ENCODE assay signal across 30 mouse cellular contexts in genomic region chr4:107182796-107183195, GRCm38 (mm10). TPM values are rescaled to one million over a fixed set of nuclear protein-coding genes. Genes with fewer than 3 reads are reported as not detected.
A peak's percentile ranks its signal among the peaks of the same experiment; 100 is the strongest.
DNase-seq lines count a peak whose midpoint lies in the region; ATAC-seq and TF ChIP-seq lines count a peak whose summit lies in the region.
"Had no signal": no experiment of that assay in that cellular context is flagged by ENCODE, and none has a peak within 500 bp of the region (broad histone marks: within the 10 kb centered on the region; RNA-seq: fewer than 3 reads in every experiment).

No protein-coding gene starts in this region.

- H3K36me3 ChIP-seq in midbrain, embryonic 11.5 days (ENCODE audit: control insufficient read depth, insufficient read depth, low read length) = peaks cover 7% of the 10 kb centered on the region; the same call in 1 of the 2 replicates
- peaks cover 21% of the 10 kb centered on the region for H3K36me3 ChIP-seq in midbrain, embryonic 10.5 days
- peaks cover 20% of the 10 kb centered on the region for H3K36me3 ChIP-seq in limb, embryonic 10.5 days
- H3K36me3 ChIP-seq in liver, embryonic 14.5 days (replicated peaks; ENCODE audit: control insufficient read depth, insufficient read depth, low read depth) = peaks cover 17% of the 10 kb centered on the region
- peaks cover 8% of the 10 kb centered on the region for H3K36me3 ChIP-seq in myocyte (ENCODE audit: control insufficient read depth, insufficient read depth)
- peaks cover 18% of the 10 kb centered on the region for H3K36me3 ChIP-seq in forebrain, embryonic 12.5 days (replicated peaks)

- no peak for TF ChIP-seq POLR2A in myocyte (IDR thresholded peaks at IDR 0.05; ENCODE audit: insufficient read length, low read depth)

- no peaks in the 10 kb centered on the region for H3K27me3 ChIP-seq in midbrain, embryonic 11.5 days (ENCODE audit: control insufficient read depth, insufficient read depth, low read length)
- no peaks in the 10 kb centered on the region for H3K27me3 ChIP-seq in midbrain, embryonic 10.5 days (ENCODE audit: low read depth, poor library complexity, severe bottlenecking)
- no peaks in the 10 kb centered on the region for H3K27me3 ChIP-seq in limb, embryonic 10.5 days (ENCODE audit: low read depth, poor library complexity, severe bottlenecking)
- no peaks in the 10 kb centered on the region for H3K27me3 ChIP-seq in liver, embryonic 14.5 days (ENCODE audit: control insufficient read depth, insufficient read depth, low read length)
- H3K27me3 ChIP-seq in myocyte (ENCODE audit: control insufficient read depth, insufficient read depth, insufficient read length) = no peaks in the 10 kb centered on the region
- no peaks in the 10 kb centered on the region for H3K27me3 ChIP-seq in forebrain, embryonic 12.5 days
- H3K27me3 ChIP-seq: heart, embryonic 12.5 days; neural tube, embryonic 15.5 days had no signal

- no peak overlapping the region for H3K4me3 ChIP-seq in midbrain, embryonic 11.5 days (ENCODE audit: low read depth, low read length)
- no peak overlapping the region for H3K4me3 ChIP-seq in midbrain, embryonic 10.5 days
- no peak overlapping the region for H3K4me3 ChIP-seq in limb, embryonic 10.5 days
- no peak overlapping the region for H3K4me3 ChIP-seq in liver, embryonic 14.5 days (ENCODE audit: insufficient read depth in 1 of 2, low read depth in 2 of 2, low read length in 2 of 2)
- H3K4me3 ChIP-seq in myocyte = no peak overlapping the region
- H3K4me3 ChIP-seq in forebrain, embryonic 12.5 days (replicated peaks) = no peak overlapping the region
- H3K4me3 ChIP-seq: heart, embryonic 12.5 days; neural tube, embryonic 15.5 days had no signal

- H3K9ac ChIP-seq in midbrain, embryonic 11.5 days (ENCODE audit: low read length) = no peak overlapping the region
- no peak overlapping the region for H3K9ac ChIP-seq in liver, embryonic 14.5 days (replicated peaks)
- no peak overlapping the region for H3K9ac ChIP-seq in forebrain, embryonic 12.5 days
- H3K9ac ChIP-seq: heart, embryonic 12.5 days; neural tube, embryonic 15.5 days had no signal

- H3K27ac ChIP-seq in midbrain, embryonic 11.5 days (ENCODE audit: low read depth, low read length) = no peak overlapping the region
- no peak overlapping the region for H3K27ac ChIP-seq in midbrain, embryonic 10.5 days (replicated peaks)
- peak overlapping the region; percentile 25; the same call in 1 of the 2 replicates for H3K27ac ChIP-seq in limb, embryonic 10.5 days
- H3K27ac ChIP-seq in liver, embryonic 14.5 days = peak overlapping the region; percentile 26
- no peak overlapping the region for H3K27ac ChIP-seq in forebrain, embryonic 12.5 days
- H3K27ac ChIP-seq: neural tube, embryonic 15.5 days; stomach, postnatal 0 days had no signal

- no peak overlapping the region for H3K4me2 ChIP-seq in midbrain, embryonic 11.5 days
- peak overlapping the region; percentile 38 for H3K4me2 ChIP-seq in liver, embryonic 14.5 days (ENCODE audit: low read depth)
- peak overlapping the region; percentile 33 for H3K4me2 ChIP-seq in myocyte (ENCODE audit: low read depth)
- no peak overlapping the region for H3K4me2 ChIP-seq in forebrain, embryonic 12.5 days
- H3K4me2 ChIP-seq: heart, embryonic 12.5 days; neural tube, embryonic 15.5 days had no signal

- TF ChIP-seq CTCF in liver, embryonic 14.5 days (IDR thresholded peaks at IDR 0.05; ENCODE audit: low read depth) = no peak

- peak; percentile 71 for TF ChIP-seq EP300 in liver, embryonic 14.5 days (IDR thresholded peaks at IDR 0.05; ENCODE audit: low read depth)

- peaks cover 61% of the 10 kb centered on the region for H3K79me2 ChIP-seq in myocyte (ENCODE audit: control insufficient read depth, insufficient read depth)

- WGBS in midbrain, embryonic 11.5 days = 70% methylated on average over 2 of the region's 2 CpGs
- 77% methylated on average over 2 of the region's 2 CpGs for whole genome bisulfite sequencing in midbrain, embryonic 10.5 days
- WGBS in limb, embryonic 10.5 days = 82% methylated on average over 2 of the region's 2 CpGs
- 17% methylated on average over 2 of the region's 2 CpGs for WGBS in liver, embryonic 14.5 days (ENCODE audit: insufficient replicate concordance)
- 73% methylated on average over 2 of the region's 2 CpGs for WGBS in forebrain, embryonic 12.5 days

- no peak for ATAC-seq in midbrain, embryonic 11.5 days (ENCODE audit: low FRiP score)
- ATAC-seq in liver, embryonic 14.5 days (ENCODE audit: insufficient read depth) = no peak
- no peak for ATAC-seq in granulocyte monocyte progenitor cell, adult 5-6 weeks (replicated peaks; ENCODE audit: poor library complexity, severe bottlenecking)
- ATAC-seq in forebrain, embryonic 12.5 days (ENCODE audit: low FRiP score) = no peak
- ATAC-seq: activated CD4-positive, CD25-positive, alpha-beta regulatory T cell, adult 4 months; forebrain, embryonic 16.5 days had no signal

- no peaks in the 10 kb centered on the region for H3K9me3 ChIP-seq in midbrain, embryonic 11.5 days (ENCODE audit: control insufficient read depth, low read length)
- no peaks in the 10 kb centered on the region for H3K9me3 ChIP-seq in midbrain, embryonic 10.5 days (replicated peaks)
- H3K9me3 ChIP-seq in limb, embryonic 10.5 days (replicated peaks) = no peaks in the 10 kb centered on the region
- H3K9me3 ChIP-seq in liver, embryonic 14.5 days (ENCODE audit: control insufficient read depth, low read length) = no peaks in the 10 kb centered on the region
- H3K9me3 ChIP-seq in forebrain, embryonic 12.5 days = no peaks in the 10 kb centered on the region
- H3K9me3 ChIP-seq: heart, embryonic 12.5 days; neural tube, embryonic 15.5 days had no signal

- H3ac ChIP-seq in myocyte (ENCODE audit: control insufficient read depth, insufficient read length) = no peak overlapping the region

- peak; percentile 74 for DNase-seq in midbrain, embryonic 11.5 days (ENCODE audit: low spot score, missing footprints)
- no peak for DNase-seq in midbrain, embryonic 10.5 days (ENCODE audit: low spot score)
- no peak for DNase-seq in limb, embryonic 10.5 days (ENCODE audit: low spot score)
- peak in 2 of 3 experiments; percentile 39 to 52 for DNase-seq in liver, embryonic 14.5 days (ENCODE audit: low read depth in 3 of 3, low spot score in 3 of 3)
- DNase-seq in urinary bladder, postnatal 25 days (ENCODE audit: low spot score) = no peak
- DNase-seq: adrenal gland, adult 8-10 months; cerebellum, adult 2 months; cerebellum, postnatal 25 days; embryo, embryonic 11 days; gastrocnemius, postnatal 10 days; heart, postnatal 10 days; kidney, adult 18-20 months; kidney, postnatal 4 days; layer of hippocampus, adult 9-11 months; left cerebral cortex, postnatal 4 days; lung, adult 18-20 months; lung, postnatal 10 days had no signal

- peaks cover 9% of the 10 kb centered on the region for H3K4me1 ChIP-seq in midbrain, embryonic 11.5 days (ENCODE audit: control insufficient read depth, insufficient read depth, low read length)
- H3K4me1 ChIP-seq in midbrain, embryonic 10.5 days = peaks cover 21% of the 10 kb centered on the region
- H3K4me1 ChIP-seq in limb, embryonic 10.5 days = peaks cover 29% of the 10 kb centered on the region
- H3K4me1 ChIP-seq in liver, embryonic 14.5 days (replicated peaks; ENCODE audit: control insufficient read depth in 2 of 2, insufficient read depth in 2 of 2, low read length in 1 of 2) = peaks cover 25 to 28% of the 10 kb centered on the region in 2 experiments
- H3K4me1 ChIP-seq in forebrain, embryonic 12.5 days = peaks cover 25% of the 10 kb centered on the region

TF ChIP-seq in myocyte, 11 proteins besides CTCF, POLR2A, EP300 and RAD21 (continues in another document):
- TF ChIP-seq REST (IDR thresholded peaks at IDR 0.05; ENCODE audit: insufficient read depth, insufficient read length) (no peak), CEBPB (IDR thresholded peaks at IDR 0.05; ENCODE audit: insufficient read depth, poor library complexity, severe bottlenecking) (no peak), MAX (IDR thresholded peaks at IDR 0.05; ENCODE audit: low read depth) (no peak)

RNA-seq across cellular contexts. Expression of gene Tceanc2, which starts 3.9 kb away (rescaled TPM):
- 22.8 and 25.2 TPM in 2 replicates for polyA plus RNA-seq in midbrain, embryonic 11.5 days (2014; fragmentation: Nextera tagmentation; extraction: Ambion mirVana)
- 30.6 and 39.7 TPM in 2 replicates for polyA plus RNA-seq in midbrain, embryonic 10.5 days (2016; fragmentation: Nextera tagmentation; extraction: Ambion mirVana)
- 22.9 and 30.2 TPM in 2 replicates for polyA plus RNA-seq in limb, embryonic 10.5 days (2016; fragmentation: Nextera tagmentation; extraction: Ambion mirVana)
- 3.3 and 5.5 TPM in 2 replicates for polyA plus RNA-seq in liver, embryonic 14.5 days (2012; rRNA removed)
- 11.3 and 24.2 TPM in 2 replicates for polyA plus RNA-seq in liver, embryonic 14.5 days (2014; fragmentation: Nextera tagmentation; extraction: Ambion mirVana)
- 20.7 TPM for polyA plus RNA-seq in myocyte (2012; fragmentation: generic; extraction: Trizol)
- 17.6 and 36.5 TPM in 2 replicates for total RNA-seq in granulocyte monocyte progenitor cell, adult 5-6 weeks (2014; fragmentation: Nextera tagmentation)
- 23.3 and 28.8 TPM in 2 replicates for total RNA-seq in granulocyte monocyte progenitor cell, adult 5-6 weeks (2017)
- polyA plus RNA-seq in forebrain, embryonic 12.5 days (2016; fragmentation: Nextera tagmentation; extraction: Ambion mirVana) = 22.1 and 26.5 TPM in 2 replicates

RNA-seq across cellular contexts. Expression of gene Tmem59, which starts 4.6 kb away (rescaled TPM):
- polyA plus RNA-seq in midbrain, embryonic 11.5 days (2014; fragmentation: Nextera tagmentation; extraction: Ambion mirVana) = 344 and 384 TPM in 2 replicates
- polyA plus RNA-seq in midbrain, embryonic 10.5 days (2016; fragmentation: Nextera tagmentation; extraction: Ambion mirVana) = 279 and 311 TPM in 2 replicates
- 259 and 274 TPM in 2 replicates for polyA plus RNA-seq in limb, embryonic 10.5 days (2016; fragmentation: Nextera tagmentation; extraction: Ambion mirVana)
- 51.3 and 53.7 TPM in 2 replicates for polyA plus RNA-seq in liver, embryonic 14.5 days (2012; rRNA removed)
- 129 and 144 TPM in 2 replicates for polyA plus RNA-seq in liver, embryonic 14.5 days (2014; fragmentation: Nextera tagmentation; extraction: Ambion mirVana)
- 174 TPM for polyA plus RNA-seq in myocyte (2012; fragmentation: generic; extraction: Trizol)
- 154 and 171 TPM in 2 replicates for total RNA-seq in granulocyte monocyte progenitor cell, adult 5-6 weeks (2014; fragmentation: Nextera tagmentation)
- 140 and 182 TPM in 2 replicates for total RNA-seq in granulocyte monocyte progenitor cell, adult 5-6 weeks (2017)
- polyA plus RNA-seq in forebrain, embryonic 12.5 days (2016; fragmentation: Nextera tagmentation; extraction: Ambion mirVana) = 289 and 296 TPM in 2 replicates

RNA-seq across cellular contexts. Expression of gene Ldlrad1, which starts 26.2 kb away (rescaled TPM):
- not detected in 2 replicates for polyA plus RNA-seq in midbrain, embryonic 11.5 days (2014; fragmentation: Nextera tagmentation; extraction: Ambion mirVana)
- polyA plus RNA-seq in midbrain, embryonic 10.5 days (2016; fragmentation: Nextera tagmentation; extraction: Ambion mirVana) = not detected in 2 replicates
- not detected in 2 replicates for polyA plus RNA-seq in limb, embryonic 10.5 days (2016; fragmentation: Nextera tagmentation; extraction: Ambion mirVana)
- not detected in 2 replicates for polyA plus RNA-seq in liver, embryonic 14.5 days (2012; rRNA removed)
- not detected in 2 replicates for polyA plus RNA-seq in liver, embryonic 14.5 days (2014; fragmentation: Nextera tagmentation; extraction: Ambion mirVana)
- polyA plus RNA-seq in myocyte (2012; fragmentation: generic; extraction: Trizol) = not detected
- total RNA-seq in granulocyte monocyte progenitor cell, adult 5-6 weeks (2014; fragmentation: Nextera tagmentation) = not detected in 2 replicates
- total RNA-seq in granulocyte monocyte progenitor cell, adult 5-6 weeks (2017) = not detected in 2 replicates
- not detected in 2 replicates for polyA plus RNA-seq in forebrain, embryonic 12.5 days (2016; fragmentation: Nextera tagmentation; extraction: Ambion mirVana)
- total RNA-seq: adrenal gland, adult 8-10 months; gastrocnemius, postnatal 10 days; heart, postnatal 10 days; left cerebral cortex, adult 18-20 months; left cerebral cortex, postnatal 4 days; midbrain, postnatal 0 days had no signal
- polyA plus RNA-seq: C2C12; cerebellum, adult 2 months; forebrain, embryonic 16.5 days; heart, embryonic 12.5 days; hindbrain, embryonic 11.5 days; kidney, embryonic 16.5 days; midbrain, postnatal 0 days; neural tube, embryonic 15.5 days had no signal

Comparison
In these comparisons a context has a peak if more than half of its experiments do, and no peak if none do; other contexts are left out.
1. DNase-seq: peak in midbrain, embryonic 11.5 days (single experiment) and liver, embryonic 14.5 days (2 of 3); none in midbrain, embryonic 10.5 days (single experiment), limb, embryonic 10.5 days (single experiment) and urinary bladder, postnatal 25 days (single experiment).
2. H3K27ac ChIP-seq: peak in limb, embryonic 10.5 days (single experiment) and liver, embryonic 14.5 days (single experiment); none in midbrain, embryonic 11.5 days (single experiment), midbrain, embryonic 10.5 days (single experiment) and forebrain, embryonic 12.5 days (single experiment).
3. H3K4me2 ChIP-seq: peak in liver, embryonic 14.5 days (single experiment) and myocyte (single experiment); none in midbrain, embryonic 11.5 days (single experiment) and forebrain, embryonic 12.5 days (single experiment).